Mouse (Mus musculus): ENCODE results near the gene Pih1d1.

The Pih1d1 gene

DNA sequence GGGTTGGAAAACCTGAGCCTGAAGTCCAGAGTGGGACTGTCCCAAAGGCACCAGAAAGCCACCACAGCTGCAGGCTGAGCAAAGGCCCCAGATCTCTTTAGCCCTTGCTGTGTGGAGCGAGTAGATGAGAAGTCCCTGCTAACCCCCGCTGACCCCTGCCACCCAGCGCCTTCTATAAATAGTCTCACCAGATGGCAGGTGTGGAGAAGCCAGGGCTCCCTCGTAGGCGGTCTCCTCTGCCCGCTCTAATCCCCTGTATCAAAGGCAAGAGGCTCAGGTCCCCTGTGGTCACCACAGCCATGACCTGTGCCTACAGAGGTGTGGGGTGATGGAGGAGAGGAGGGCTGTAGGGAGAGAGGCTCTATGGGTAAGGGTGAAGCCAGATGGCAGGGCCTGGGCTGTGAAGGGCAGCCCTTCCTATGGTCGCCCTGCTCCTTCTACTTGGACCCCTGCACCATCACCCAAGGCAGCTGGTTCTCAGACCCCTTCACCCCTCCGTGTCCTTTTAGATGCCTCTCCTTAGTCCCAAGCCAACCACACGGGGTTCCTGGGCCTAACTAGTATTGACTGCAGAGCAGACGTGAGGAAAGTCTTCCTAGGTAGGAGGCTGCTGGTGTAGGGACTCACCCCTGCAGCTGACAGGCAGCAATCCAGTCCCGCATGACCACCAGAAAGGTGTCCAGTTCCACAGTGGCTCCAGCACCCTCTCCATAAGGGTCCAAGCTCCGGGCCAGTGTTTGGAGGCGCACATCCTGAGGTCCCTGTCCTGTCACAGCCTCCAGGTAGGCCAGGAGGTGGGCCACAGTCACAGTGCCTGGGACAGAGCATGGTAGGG is 41.5 kb downstream of the Pih1d1 start:
- peak; percentile 58 to 59 for DNase-seq

DNA sequence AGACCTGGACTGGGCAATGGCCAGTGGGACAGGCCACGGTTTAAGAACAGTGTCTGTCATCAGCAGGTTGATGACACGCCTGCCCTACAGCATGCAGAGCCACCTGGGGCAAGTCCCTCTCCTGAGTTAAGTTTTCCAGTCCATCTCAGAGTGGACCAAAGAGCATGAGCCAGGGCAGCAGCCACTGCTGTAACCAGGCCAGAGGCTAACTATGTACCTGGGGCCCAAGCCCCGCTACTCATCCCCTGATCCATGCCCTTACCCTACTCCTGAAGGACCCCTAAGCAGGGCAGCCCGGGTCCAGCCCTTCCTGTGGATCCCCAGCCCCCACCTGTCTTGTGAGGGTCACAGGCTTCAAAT is 42.1 kb downstream of the Pih1d1 start:
- DNase-seq = peak in 1 of 2 experiments; percentile 22

DNA sequence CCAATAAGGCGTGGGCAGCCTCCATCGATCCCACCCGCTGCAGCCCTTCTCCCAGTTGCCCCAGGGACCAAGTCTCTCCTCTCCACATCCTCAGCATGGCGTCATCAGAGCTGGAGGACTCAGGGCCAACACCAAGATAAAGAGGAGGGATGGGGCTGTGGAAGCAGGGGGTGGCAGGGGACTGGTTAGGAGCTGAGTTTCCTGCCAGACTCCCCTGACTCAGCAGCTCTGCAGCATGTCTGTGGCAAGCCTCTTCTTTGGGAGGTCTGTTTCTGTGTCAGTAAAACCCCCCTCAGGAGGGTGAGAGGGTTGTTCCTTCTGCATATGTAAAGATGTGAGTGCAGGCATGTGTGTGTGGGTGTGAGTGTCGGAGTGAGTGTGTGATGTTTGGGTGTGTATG is 42.9 kb downstream of the Pih1d1 start:
- DNase-seq = peak in 1 of 2 experiments; percentile 21

DNA sequence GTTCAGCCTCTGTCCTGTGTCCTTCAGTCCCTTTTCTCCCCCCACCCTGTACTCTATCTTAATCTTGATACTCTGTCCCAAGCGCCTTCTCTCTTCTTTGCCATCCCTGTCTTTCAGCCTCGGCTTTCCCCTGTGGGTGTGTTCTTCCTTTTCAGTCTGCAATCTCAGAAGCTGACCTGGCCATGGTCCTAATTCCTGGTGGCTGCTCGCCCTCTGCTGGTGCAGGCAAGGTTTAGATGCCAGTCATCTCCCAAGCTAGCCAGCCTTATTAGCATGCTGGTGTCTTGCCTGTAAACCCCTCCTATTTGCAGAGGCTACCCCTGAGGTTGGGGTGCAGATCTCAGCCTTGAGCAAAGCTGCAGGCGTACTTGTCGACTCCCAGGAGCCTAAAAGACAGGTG is 44.3 kb downstream of the Pih1d1 start:
- peak; percentile 90 to 93 for DNase-seq

DNA sequence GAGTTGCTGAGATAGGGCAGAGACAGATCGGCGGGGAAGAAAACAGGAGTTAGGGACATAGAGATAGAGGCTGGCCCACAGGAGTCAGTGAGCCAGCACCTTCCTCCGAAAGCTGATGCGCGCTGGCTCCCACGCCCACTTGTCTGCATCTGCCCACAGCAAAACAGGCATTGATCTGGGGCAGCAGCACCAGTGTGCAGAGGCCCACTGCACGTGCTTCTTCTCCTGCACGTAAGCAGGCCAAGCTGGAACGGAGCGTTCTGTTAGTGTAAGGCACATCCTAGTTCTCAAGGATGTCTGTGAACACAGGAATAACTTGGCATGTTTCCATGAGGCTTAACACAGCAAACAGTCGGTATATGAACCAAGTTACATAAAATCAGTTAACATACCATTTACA is 44.9 kb downstream of the Pih1d1 start:
- peak in 1 of 2 experiments; percentile 39 for DNase-seq

DNA sequence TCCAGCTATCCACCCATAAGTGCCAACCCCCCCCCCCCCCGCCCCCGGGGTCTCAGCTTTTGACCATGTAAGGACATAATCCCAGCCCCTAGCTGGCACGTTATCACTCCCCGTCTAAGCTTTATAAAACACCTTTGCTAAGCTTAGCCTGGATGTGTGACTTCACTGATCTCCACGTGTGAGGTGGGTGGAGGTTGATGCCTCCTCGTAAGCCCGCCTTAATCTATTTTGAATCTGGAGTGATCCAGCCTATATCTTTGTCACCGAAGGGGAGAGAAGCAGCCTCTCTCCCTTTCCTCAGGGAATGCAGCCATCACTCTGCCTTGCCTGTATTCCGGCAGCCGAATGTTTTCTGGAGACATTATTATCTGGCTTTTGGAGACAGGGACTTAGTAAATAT is 48.6 kb downstream of the Pih1d1 start:
- no peak for DNase-seq

DNA sequence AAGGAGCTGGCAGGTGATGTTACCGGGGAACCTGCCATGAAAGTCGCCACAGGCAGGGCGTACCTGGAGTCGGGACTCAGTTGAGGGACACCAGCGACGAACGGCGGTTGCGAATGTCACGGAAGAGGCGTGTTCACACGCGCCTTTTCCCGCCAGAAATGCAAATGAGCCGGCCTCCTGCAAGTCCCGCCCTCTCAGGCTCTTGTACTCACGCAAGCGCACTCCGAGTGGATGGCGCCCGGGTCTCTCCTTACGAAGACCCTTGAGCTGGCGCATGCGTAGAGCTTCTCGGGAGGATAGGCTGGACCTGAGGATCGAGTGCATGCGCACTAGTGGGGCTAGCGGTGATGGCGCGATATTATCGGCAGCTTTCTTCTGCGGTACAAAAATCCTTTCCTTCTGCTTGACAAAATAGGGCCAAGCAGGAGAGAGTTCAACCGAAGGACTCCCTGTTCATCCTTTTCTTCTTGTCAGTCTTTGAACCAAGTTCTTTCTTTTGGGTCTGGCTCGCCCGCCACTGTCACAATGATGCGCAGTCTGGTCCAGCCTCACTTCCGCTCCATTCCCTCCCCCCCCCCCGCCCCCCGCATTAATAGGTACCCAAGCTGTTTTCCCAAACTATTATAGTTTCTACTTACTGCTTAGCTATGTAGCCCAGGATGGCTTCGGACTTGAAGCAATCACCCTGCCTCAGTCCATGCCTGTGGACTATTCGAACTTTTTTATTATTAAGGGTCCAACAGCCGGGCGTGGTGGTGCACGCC is 50.5 kb downstream of the Pih1d1 start, which contains the start of gene Ccdc155:
Gene Ccdc155, minus strand, starts transcription at position 513 of the 764 bp plus-strand sequence.
- DNase-seq = peak; percentile 94 to 97

DNA sequence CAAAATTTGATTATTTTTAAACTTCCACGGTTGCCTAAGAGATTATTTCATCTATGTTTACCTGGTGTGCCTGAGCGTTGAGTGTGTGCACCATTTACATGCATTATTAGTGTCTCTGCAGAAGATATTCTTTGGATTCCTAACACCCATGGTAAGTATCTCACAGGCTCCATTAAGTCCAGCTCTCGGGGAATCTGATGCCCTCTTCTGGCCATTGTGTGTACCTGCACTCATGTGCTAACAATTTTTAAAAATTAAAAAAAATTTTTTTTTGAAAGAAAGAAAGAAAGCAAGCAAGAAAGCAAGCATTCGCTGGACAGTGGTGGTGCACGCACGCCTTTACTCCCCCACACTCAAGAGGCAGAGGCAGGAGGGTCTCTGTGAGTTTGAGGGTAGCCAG is 54.2 kb downstream of the Pih1d1 start:
- no peak for DNase-seq

Measured in cerebellum, adult 18-20 months (tissue).